Mouse (Mus musculus) heart, adult 2 months (tissue): ENCODE data around the gene Sgsm1. TPM values are rescaled to one million over a fixed set of nuclear protein-coding genes. Genes with fewer than 3 reads are reported as not detected.

Experiments used
- DNase-seq, 2 experiments: peaks; one replicate each; pipeline ENCODE4 v3.0.0; 2021
- H3K27ac ChIP-seq: fragments of 200-600 bp; 2 replicates; pipeline ENCODE4 v1.8.1; 2022
- H3K27me3 ChIP-seq: fragments of 200-500 bp; 2 replicates; pipeline ENCODE4 v1.6.1; 2012; ENCODE audit warnings: mild to moderate bottlenecking, low read length, inconsistent platforms, mixed read lengths; ENCODE audit not compliant: control insufficient read depth, insufficient read depth
- H3K36me3 ChIP-seq: fragments of 200-500 bp; 2 replicates; pipeline ENCODE4 v1.6.1; 2012; ENCODE audit warnings: low read length, inconsistent platforms; ENCODE audit not compliant: control insufficient read depth, insufficient read depth
- H3K4me1 ChIP-seq: fragments of 200-500 bp; 2 replicates; pipeline ENCODE4 v1.6.1; 2011; ENCODE audit warnings: low read length; ENCODE audit not compliant: control insufficient read depth, insufficient read depth
- H3K4me3 ChIP-seq: fragments of 200-600 bp; 2 replicates; pipeline ENCODE4 v1.8.1; 2022
- H3K79me2 ChIP-seq: fragments of 200-500 bp; replicated peaks from 2 replicates; pipeline ENCODE4 v1.6.1; 2012; ENCODE audit warnings: mild to moderate bottlenecking, inconsistent platforms, low read length, moderate library complexity, mixed read lengths; ENCODE audit not compliant: control insufficient read depth, insufficient read depth
- H3K9ac ChIP-seq: fragments of 200-500 bp; 2 replicates; pipeline ENCODE4 v1.6.1; 2012; ENCODE audit warnings: low read depth, mild to moderate bottlenecking, control low read depth, inconsistent platforms, low read length, mixed read lengths
- CTCF ChIP-seq: fragments of 200-600 bp; IDR thresholded peaks from 2 replicates; pipeline ENCODE4 v1.8.1; 2022; ENCODE audit warnings: antibody characterized with exemption, mild to moderate bottlenecking, moderate library complexity
- EP300 ChIP-seq: fragments of 200-500 bp; IDR thresholded peaks from 2 replicates; pipeline ENCODE4 v1.6.1; 2011; ENCODE audit warnings: low read depth, low read length, control low read depth; ENCODE audit not compliant: insufficient read depth
- POLR2A ChIP-seq: fragments of 200-500 bp; IDR thresholded peaks from 2 replicates; pipeline ENCODE4 v1.6.1; 2011; ENCODE audit warnings: mild to moderate bottlenecking, low read depth, low read length, control low read depth; ENCODE audit not compliant: insufficient read depth
- WGBS: fragments of 180-500 bp; shearing (Covaris S2); methylation state at CpG from one replicate; pipeline ENCODE4 v1.1.7; 2018; 5-methylcytosine and 5-hydroxymethylcytosine counted together
- intact Hi-C: fragments of 180-260 bp; cut with DNase I; formaldehyde crosslinking; loops from one replicate; pipeline ENCODE4 v1.15.1; 2025
- polyA plus RNA-seq: library from polyadenylated mRNA; depleted of rRNA; stranded (reverse); fragments of >200 nt; gene quantifications from 2 replicates; pipeline ENCODE4 v1.2.3, GENCODE M21; 2012
- total RNA-seq, 2 experiments: library from RNA; stranded (reverse); gene quantifications; 2 replicates each; pipeline ENCODE4 v1.2.3; 2021

Gene Sgsm1
- total and polyA plus RNA-seq, 3 experiments, result 0.43 to 1.2 (median 0.52) TPM

DNA sequence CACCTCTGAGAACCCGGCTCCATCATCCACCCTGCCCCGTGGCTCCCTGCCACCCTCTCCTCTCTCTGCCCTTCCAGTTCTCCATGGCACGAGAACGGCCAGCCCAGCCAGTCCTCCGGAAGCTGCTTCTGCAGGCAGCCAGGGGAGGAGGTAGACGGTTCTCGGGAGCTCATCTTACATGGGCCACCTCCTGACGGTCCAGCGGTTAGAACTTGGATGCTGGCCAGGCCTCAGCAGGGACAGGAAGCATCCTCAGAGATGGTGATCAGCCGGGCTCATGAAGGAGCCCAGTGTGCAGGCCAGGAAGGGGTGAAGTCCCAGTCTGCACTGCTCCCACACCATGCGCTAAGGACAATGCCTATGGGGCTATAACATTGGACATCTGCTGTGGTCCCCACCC, 96.1 kb downstream of the Sgsm1 start:
- 24% methylated on average over 11 of the region's 11 CpGs for WGBS
- intact Hi-C loops, result no loop called here
- no peak for TF ChIP-seq POLR2A
- 0 out of 2 replicates have a peak, but pooled peaks have one; percentile 25 for TF ChIP-seq EP300
- DNase-seq, result peak; percentile 57 to 71
- Histone ChIP-seq H3K27ac (peak overlapping the region; percentile 70), H3K79me2 (no peaks in the 10 kb centered on the region), H3K9ac (no peak overlapping the region), H3K36me3 (no peaks in the 10 kb centered on the region; the same call in none of the 2 replicates), H3K27me3 (no peaks in the 10 kb centered on the region), H3K4me1 (peaks cover 44% of the 10 kb centered on the region), H3K4me3 (no peak overlapping the region; the same call in 1 of the 2 replicates)

DNA sequence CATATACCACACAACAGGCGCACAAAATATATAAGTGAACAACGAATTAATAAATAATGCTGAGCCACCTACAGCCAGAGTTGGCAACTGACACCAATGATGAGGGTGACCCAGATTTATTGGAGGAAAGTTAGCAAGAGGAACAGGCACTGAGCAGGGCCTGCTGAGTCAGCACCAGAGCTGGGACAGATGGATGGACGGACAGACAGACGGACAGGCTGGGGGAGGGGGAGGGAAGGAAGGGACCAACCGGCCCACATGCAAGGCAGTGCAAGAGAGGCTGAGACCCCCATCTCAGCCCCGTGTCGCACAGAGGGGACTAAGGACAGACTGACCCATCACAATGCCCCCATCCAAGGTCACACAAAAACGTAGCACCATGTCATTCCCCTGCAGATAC, 96.5 kb downstream of the Sgsm1 start:
- Histone ChIP-seq H3K4me3 (no peak overlapping the region; the same call in 1 of the 2 replicates), H3K36me3 (no peaks in the 10 kb centered on the region; the same call in none of the 2 replicates), H3K27ac (peak overlapping the region; percentile 70), H3K27me3 (no peaks in the 10 kb centered on the region), H3K79me2 (no peaks in the 10 kb centered on the region), H3K9ac (no peak overlapping the region), H3K4me1 (peaks cover 45% of the 10 kb centered on the region)
- no peak for DNase-seq
- WGBS, result 60% methylated on average over 8 of the region's 8 CpGs
- intact Hi-C loops, result no loop called here
- no peak for TF ChIP-seq POLR2A
- no peak for TF ChIP-seq EP300
- TF ChIP-seq CTCF, result no peak

DNA sequence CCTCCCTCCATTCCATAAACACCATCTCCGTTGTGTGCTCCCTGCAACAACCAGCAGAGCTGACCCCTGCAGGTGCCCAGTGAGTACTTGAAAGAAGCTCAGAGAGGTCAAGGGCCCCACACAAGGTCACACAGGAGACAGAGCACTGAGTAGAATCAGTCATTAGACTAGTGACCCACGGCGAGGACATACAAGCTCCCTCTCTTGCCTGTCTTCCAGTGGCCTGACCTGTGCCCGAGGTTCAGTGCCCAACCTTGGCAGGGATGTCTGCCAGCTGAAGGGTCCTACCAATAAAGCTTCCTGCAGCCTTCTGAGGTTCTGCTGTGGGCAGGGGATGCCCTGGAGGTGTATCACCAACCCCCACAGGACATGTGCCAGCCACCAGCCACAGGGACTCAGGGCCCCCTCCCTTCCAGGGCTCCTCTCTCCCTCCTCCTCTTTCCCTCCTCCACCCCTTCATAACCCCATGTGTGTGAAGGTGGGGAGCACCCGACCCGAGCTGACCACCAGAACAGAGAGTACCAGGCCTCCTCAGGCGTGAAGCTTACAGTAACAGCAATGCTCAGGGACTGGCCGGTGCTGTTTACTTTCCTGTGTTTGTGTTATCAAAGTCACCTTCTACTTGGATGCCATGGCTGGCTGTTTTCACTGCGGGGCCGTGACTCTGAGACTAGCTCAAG, 98.3 kb downstream of the Sgsm1 start:
- intact Hi-C loops, result no loop called here
- DNase-seq, result no peak

DNA sequence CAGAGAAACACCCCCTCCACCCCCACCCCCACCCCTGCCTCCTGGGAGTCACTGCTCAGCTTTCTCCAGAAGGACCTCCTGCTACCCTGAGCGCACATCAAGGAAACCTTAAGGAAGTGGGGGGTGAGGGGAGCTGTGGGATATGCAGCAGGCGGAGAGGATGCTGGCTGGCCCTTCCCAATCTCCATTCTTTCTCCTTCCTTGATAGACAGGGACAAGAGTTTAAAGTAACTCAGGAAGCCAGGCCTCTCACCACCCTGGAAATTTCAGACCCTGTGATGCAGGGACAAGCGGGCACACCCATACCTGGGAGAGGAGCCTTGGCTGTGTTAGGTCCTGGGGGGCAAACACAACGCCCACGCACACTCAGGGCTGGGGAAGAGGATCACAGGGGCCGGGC, 100.3 kb downstream of the Sgsm1 start:
- no peak overlapping the region for H3K4me3 ChIP-seq
- 0 out of 2 replicates have a peak overlapping the region, but pooled peaks have one; percentile 11 for H3K9ac ChIP-seq
- WGBS, result 39% methylated on average over 6 of the region's 6 CpGs
- TF ChIP-seq EP300 (peak; percentile 54; the same call in 1 of the 2 replicates), POLR2A (0 out of 2 replicates have a peak, but pooled peaks have one; percentile 17), CTCF (no peak)
- DNase-seq, result peak; percentile 46 to 56
- no peaks in the 10 kb centered on the region for H3K79me2 ChIP-seq
- intact Hi-C loops, result loop anchor here (1.0 to 2.0 kb wide), 2 partner anchors 30 to 78 kb away; no protein-coding TSS in a partner anchor
- peaks cover 50% of the 10 kb centered on the region for H3K4me1 ChIP-seq
- no peaks in the 10 kb centered on the region for H3K27me3 ChIP-seq
- H3K36me3 ChIP-seq, result peaks cover 2% of the 10 kb centered on the region
- H3K27ac ChIP-seq, result peak overlapping the region; percentile 98

More for the DNA sequence above, 98.3 kb downstream of the Sgsm1 start:
- Histone ChIP-seq H3K27ac (peak overlapping the region; percentile 98), H3K79me2 (no peaks in the 10 kb centered on the region), H3K4me1 (peaks cover 46% of the 10 kb centered on the region), H3K4me3 (no peak overlapping the region), H3K9ac (peak overlapping the region; percentile 9; the same call in 1 of the 2 replicates), H3K36me3 (no peaks in the 10 kb centered on the region; the same call in none of the 2 replicates), H3K27me3 (no peaks in the 10 kb centered on the region)
- WGBS, result 54% methylated on average over 10 of the region's 10 CpGs
- TF ChIP-seq POLR2A (no peak), EP300 (no peak), CTCF (no peak)

DNA sequence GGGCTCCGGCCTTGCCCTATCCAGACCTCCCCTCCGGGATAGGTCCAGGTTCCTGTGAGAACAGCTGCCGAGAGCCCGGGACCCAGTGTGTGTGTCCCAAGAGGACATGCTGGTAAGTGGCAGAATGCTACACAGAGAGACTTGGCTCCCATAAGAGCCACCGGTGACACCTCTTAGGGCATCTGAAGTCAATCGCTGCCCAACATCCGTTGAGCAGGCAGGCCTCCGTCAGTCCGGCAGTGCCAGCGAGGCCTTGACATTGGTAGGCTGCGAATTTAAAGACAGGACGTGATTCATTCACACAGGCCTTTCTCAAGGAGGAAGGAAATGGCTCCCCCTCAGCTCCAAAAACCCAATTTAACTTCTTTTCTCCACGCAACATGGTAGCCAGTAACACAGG, 100.7 kb downstream of the Sgsm1 start:
- Histone ChIP-seq H3K27me3 (no peaks in the 10 kb centered on the region), H3K9ac (peak overlapping the region; percentile 64), H3K36me3 (peaks cover 2% of the 10 kb centered on the region), H3K27ac (peak overlapping the region; percentile 98), H3K4me1 (peaks cover 50% of the 10 kb centered on the region), H3K4me3 (peak overlapping the region; percentile 22; the same call in 1 of the 2 replicates), H3K79me2 (no peaks in the 10 kb centered on the region)
- 46% methylated on average over 13 of the region's 13 CpGs for WGBS
- intact Hi-C loops, result loop anchor here (1.0 to 2.0 kb wide), 3 partner anchors 9 to 77 kb away; no protein-coding TSS in a partner anchor
- DNase-seq, result peak in 1 of 2 experiments; percentile 63
- TF ChIP-seq CTCF (no peak), EP300 (no peak), POLR2A (no peak)

DNA sequence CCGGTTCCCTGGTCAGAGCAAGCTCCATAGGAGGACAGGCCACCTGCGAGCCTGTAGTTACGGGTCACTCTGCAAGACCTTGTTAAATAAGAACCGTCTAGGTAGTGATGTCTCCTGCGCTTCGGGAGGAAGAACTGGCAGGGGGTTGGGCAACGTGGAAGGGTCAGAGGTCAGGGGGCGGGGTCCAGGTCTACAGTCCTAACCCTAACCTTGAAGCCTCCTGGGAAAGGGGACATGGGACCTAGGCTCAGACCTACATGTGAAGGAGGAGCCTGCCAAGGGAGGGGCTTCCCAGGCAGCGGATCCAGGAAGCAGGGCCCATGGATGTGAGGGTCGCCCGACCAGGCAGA, 101.2 kb downstream of the Sgsm1 start:
- Histone ChIP-seq H3K79me2 (no peaks in the 10 kb centered on the region), H3K4me3 (peak overlapping the region; percentile 22; the same call in 1 of the 2 replicates), H3K9ac (peak overlapping the region; percentile 64), H3K4me1 (peaks cover 50% of the 10 kb centered on the region), H3K27me3 (no peaks in the 10 kb centered on the region), H3K36me3 (peaks cover 2% of the 10 kb centered on the region), H3K27ac (peak overlapping the region; percentile 98)
- 26% methylated on average over 11 of the region's 11 CpGs for WGBS
- intact Hi-C loops, result loop anchor here (1.0 kb wide), 1 partner anchor 10 kb away; no protein-coding TSS in a partner anchor
- no peak for TF ChIP-seq EP300
- TF ChIP-seq POLR2A, result no peak; the same call in 1 of the 2 replicates
- no peak for TF ChIP-seq CTCF
- DNase-seq, result no peak
